Mouse (Mus musculus) midbrain, embryonic 11.5 days (tissue): ENCODE data around the gene Nkain2. TPM values are rescaled to one million over a fixed set of nuclear protein-coding genes. Genes with fewer than 3 reads are reported as not detected.
A peak's percentile ranks its signal among the peaks of the same experiment; 100 is the strongest.

ENCODE experiments used
- ATAC-seq: fragments of 200-750 bp; cut with Nextera tagmentation; 2 replicates; pipeline ENCODE4 v1.8.0; 2017; ENCODE audit warnings: moderate TSS enrichment, moderate library complexity; ENCODE audit not compliant: low FRiP score
- DNase-seq: peaks from one replicate; pipeline ENCODE4 v3.0.0; 2015; ENCODE audit warnings: low spot score; ENCODE audit errors: missing footprints
- H3K27ac ChIP-seq: fragments of 300-500 bp; sonication (generic); 2 replicates; pipeline ENCODE4 v1.5.1; 2014; ENCODE audit warnings: low read depth, low read length
- H3K27me3 ChIP-seq: fragments of 300-500 bp; sonication (generic); 2 replicates; pipeline ENCODE4 v1.6.1; 2014; ENCODE audit warnings: mild to moderate bottlenecking, low read length, moderate library complexity, mixed read lengths; ENCODE audit not compliant: control insufficient read depth, insufficient read depth
- H3K36me3 ChIP-seq: fragments of 300-500 bp; sonication (generic); 2 replicates; pipeline ENCODE4 v1.6.1; 2014; ENCODE audit warnings: mild to moderate bottlenecking, low read length, moderate library complexity, mixed read lengths; ENCODE audit not compliant: control insufficient read depth, insufficient read depth
- H3K4me1 ChIP-seq: fragments of 300-500 bp; sonication (generic); 2 replicates; pipeline ENCODE4 v1.6.1; 2014; ENCODE audit warnings: low read length; ENCODE audit not compliant: control insufficient read depth, insufficient read depth
- H3K4me2 ChIP-seq: fragments of 300-500 bp; sonication (generic); 2 replicates; pipeline ENCODE4 v1.6.1; 2014; ENCODE audit warnings: mild to moderate bottlenecking, moderate library complexity
- H3K4me3 ChIP-seq: fragments of 300-500 bp; sonication (generic); 2 replicates; pipeline ENCODE4 v1.5.1; 2014; ENCODE audit warnings: low read depth, low read length
- H3K9ac ChIP-seq: fragments of 300-500 bp; sonication (generic); 2 replicates; pipeline ENCODE4 v1.6.1; 2014; ENCODE audit warnings: low read length
- H3K9me3 ChIP-seq: fragments of 300-500 bp; sonication (generic); 2 replicates; pipeline ENCODE4 v1.6.1; 2016; ENCODE audit warnings: low read length; ENCODE audit not compliant: control insufficient read depth
- WGBS: fragments of 180-500 bp; shearing (Covaris S2); extraction: QIAGEN DNeasy Blood & Tissue Kit; methylation state at CpG from one replicate; pipeline ENCODE4 v1.1.7; 2014; 5-methylcytosine and 5-hydroxymethylcytosine counted together
- polyA plus RNA-seq: library from polyadenylated mRNA; unstranded; fragments of >200 nt; fragmentation: Nextera tagmentation; extraction: Ambion mirVana; gene quantifications from 2 replicates; pipeline ENCODE4 v1.2.1, GENCODE M21; 2014

Nkain2 gene
- polyA plus RNA-seq, 1 experiment from 2014 or later, result 1.2 TPM

DNA sequence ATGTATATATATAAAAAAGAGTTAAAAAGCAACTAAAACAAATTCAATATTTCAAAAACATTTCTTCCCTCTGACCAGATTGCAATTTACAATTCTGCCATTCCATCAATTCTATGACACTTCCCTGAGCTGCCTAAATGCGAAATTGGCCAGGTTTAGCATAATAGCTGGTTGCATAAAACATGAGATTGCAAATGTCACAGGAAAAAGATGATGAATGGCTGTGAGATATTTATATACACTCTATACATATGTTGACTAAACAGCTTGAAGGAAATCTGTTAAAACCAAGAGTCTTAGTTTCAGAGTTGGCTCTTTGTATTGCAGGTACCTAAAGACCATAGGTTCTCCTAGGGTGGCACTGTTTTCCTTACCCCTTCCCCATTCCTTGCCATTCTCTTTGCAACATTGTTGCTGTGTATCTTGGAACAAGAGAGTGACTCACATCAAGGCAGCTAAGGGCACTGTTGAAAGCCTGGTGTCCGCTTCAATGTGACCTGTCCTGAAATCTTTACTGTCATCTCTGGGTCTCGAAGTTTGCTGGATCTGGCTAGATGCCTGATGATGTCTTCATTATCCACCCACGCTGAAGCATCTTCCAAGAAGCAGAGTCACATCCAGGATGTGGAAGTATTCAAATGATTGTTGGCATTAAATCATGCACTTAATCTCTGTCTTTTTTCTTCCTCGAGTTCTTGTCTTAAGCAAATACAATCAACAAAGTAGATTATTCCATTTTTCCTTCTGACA is 837.5 kb downstream of the Nkain2 start:
- WGBS, result 86% methylated on average over 5 of the region's 5 CpGs
- Histone ChIP-seq H3K27me3 (no peaks in the 10 kb centered on the region), H3K4me2 (no peak overlapping the region), H3K27ac (no peak overlapping the region), H3K9me3 (no peaks in the 10 kb centered on the region), H3K4me3 (no peak overlapping the region), H3K4me1 (no peaks in the 10 kb centered on the region), H3K9ac (no peak overlapping the region), H3K36me3 (no peaks in the 10 kb centered on the region)
- no peak for DNase-seq
- no peak for ATAC-seq

DNA sequence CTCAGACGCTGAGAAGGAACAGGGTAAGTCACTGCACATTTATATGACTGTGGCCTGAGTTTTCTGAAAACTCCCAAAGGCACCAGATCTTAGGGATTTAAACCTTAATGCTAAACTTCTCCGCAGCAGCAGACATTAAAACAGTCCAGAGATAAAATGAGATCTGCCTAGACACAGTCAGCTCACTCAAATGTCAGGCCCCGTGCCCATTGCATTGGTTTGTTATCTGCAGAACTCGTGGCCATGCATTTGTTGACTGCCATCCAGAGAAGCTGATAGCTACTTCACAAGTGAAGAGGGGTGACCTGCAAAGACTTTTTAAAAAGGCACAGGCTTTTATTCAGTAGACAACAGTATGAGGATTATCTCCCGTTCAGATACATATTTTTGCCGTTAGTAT is 838.2 kb downstream of the Nkain2 start:
- no peak overlapping the region for H3K27ac ChIP-seq
- ATAC-seq (no peak), DNase-seq (no peak)
- no peaks in the 10 kb centered on the region for H3K4me1 ChIP-seq
- 85% methylated on average over 6 of the region's 6 CpGs for WGBS
- no peak overlapping the region for H3K4me3 ChIP-seq
- H3K4me2 ChIP-seq, result no peak overlapping the region
- no peak overlapping the region for H3K9ac ChIP-seq
- H3K27me3 ChIP-seq, result no peaks in the 10 kb centered on the region
- H3K9me3 ChIP-seq, result no peaks in the 10 kb centered on the region
- no peaks in the 10 kb centered on the region for H3K36me3 ChIP-seq

DNA sequence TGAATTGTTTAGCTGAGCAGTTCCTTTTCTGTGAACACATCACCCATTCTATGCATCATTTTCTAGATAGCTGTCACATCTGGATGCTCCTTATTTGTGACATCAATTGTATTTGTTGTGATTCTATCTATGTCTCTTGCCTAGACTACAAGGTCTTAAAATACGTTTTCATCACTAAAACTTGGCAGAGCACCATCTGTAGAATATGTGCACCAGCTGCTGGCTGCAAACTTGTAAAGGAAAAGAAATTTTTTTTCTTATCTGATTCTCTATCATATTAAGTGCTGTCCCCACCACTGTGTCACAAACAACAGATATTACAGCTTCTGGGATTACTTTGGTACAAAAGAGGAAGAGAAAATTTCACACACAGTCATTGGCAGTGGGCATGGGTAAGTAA is 860.3 kb downstream of the Nkain2 start:
- no peaks in the 10 kb centered on the region for H3K36me3 ChIP-seq
- H3K4me2 ChIP-seq, result no peak overlapping the region
- H3K27ac ChIP-seq, result no peak overlapping the region
- H3K9me3 ChIP-seq, result no peaks in the 10 kb centered on the region
- ATAC-seq (no peak), DNase-seq (no peak)
- 70% methylated on average over 1 of the region's 1 CpGs for WGBS
- H3K27me3 ChIP-seq, result no peaks in the 10 kb centered on the region
- no peak overlapping the region for H3K4me3 ChIP-seq
- no peak overlapping the region for H3K9ac ChIP-seq
- H3K4me1 ChIP-seq, result no peaks in the 10 kb centered on the region

DNA sequence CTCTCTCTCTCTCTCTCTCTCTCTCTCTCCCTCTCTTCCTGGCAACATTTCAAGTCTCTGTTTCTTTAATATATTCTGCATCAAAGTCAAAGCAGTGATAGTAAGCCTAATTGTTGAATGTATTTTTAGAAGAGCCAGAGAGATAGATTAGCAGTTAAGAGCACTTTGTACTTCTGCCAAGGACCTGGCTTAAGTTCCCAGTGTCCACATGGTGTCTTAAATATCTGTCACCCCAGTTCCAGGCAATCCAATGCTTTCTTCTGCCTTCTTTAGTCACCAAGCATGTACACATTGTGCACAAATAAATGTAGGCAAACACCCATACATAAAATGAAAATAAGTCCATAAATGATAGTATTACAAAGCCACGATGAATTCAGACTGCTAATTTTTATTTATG is 871.9 kb downstream of the Nkain2 start:
- no peak overlapping the region for H3K27ac ChIP-seq
- H3K9me3 ChIP-seq, result no peaks in the 10 kb centered on the region
- ATAC-seq (no peak), DNase-seq (no peak)
- no peaks in the 10 kb centered on the region for H3K27me3 ChIP-seq
- 84% methylated on average over 1 of the region's 1 CpGs for WGBS
- H3K36me3 ChIP-seq, result no peaks in the 10 kb centered on the region
- H3K4me1 ChIP-seq, result no peaks in the 10 kb centered on the region
- H3K4me2 ChIP-seq, result no peak overlapping the region
- H3K9ac ChIP-seq, result no peak overlapping the region
- H3K4me3 ChIP-seq, result no peak overlapping the region

DNA sequence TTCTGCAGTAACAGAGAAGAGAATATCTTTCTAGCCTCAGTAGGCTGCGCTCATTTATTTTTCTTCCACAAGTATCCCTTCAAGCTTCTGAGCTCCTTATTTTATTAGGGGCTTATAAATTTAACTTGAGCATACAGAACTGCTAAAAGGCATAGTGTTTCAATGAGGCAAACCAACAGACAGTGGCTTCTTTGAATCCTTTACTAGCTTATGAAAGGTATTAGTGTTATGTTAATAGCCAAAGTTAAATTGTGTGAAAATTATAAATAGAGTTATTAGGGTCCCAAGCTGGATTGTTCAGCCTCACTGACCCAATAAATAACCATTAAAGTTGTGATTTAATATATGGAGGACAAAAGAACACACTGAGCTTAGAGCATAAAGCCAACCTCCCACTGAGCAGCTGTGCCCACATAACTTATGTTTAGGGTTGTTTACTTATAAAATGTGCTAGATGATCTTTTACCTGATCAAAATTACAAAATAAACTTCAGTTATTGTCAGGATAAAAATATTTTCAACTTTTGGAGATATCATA is 889.0 kb downstream of the Nkain2 start:
- H3K4me3 ChIP-seq, result no peak overlapping the region
- H3K36me3 ChIP-seq, result no peaks in the 10 kb centered on the region
- no peaks in the 10 kb centered on the region for H3K4me1 ChIP-seq
- H3K4me2 ChIP-seq, result no peak overlapping the region
- no peak overlapping the region for H3K9ac ChIP-seq
- H3K27me3 ChIP-seq, result no peaks in the 10 kb centered on the region
- DNase-seq (no peak), ATAC-seq (no peak)
- H3K9me3 ChIP-seq, result no peaks in the 10 kb centered on the region
- no peak overlapping the region for H3K27ac ChIP-seq
- WGBS, result 95% methylated on average over 1 of the region's 1 CpGs

DNA sequence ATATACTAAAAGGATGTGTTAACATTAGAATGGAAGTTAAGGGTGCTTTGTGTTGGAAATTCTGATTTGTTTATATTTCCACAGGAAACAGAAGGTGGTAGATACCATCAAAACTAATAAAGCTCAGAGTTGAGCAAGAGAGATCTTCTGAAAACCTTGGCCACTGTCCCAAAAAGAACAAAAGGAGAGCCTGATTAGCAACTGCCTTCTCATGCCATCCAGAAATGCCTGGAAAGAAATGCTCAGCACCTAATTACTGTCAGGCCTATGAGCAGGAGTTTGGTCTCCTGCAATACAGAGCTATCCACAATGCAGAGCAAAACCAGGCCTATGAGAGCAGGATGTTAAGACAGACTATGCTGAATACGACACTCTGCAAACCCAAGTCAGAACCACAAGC is 897.1 kb downstream of the Nkain2 start:
- DNase-seq (no peak), ATAC-seq (no peak)
- H3K36me3 ChIP-seq, result no peaks in the 10 kb centered on the region
- no peak overlapping the region for H3K27ac ChIP-seq
- WGBS, result 91% methylated on average over 1 of the region's 1 CpGs
- H3K4me3 ChIP-seq, result no peak overlapping the region
- no peaks in the 10 kb centered on the region for H3K9me3 ChIP-seq
- no peaks in the 10 kb centered on the region for H3K4me1 ChIP-seq
- no peak overlapping the region for H3K4me2 ChIP-seq
- no peak overlapping the region for H3K9ac ChIP-seq
- H3K27me3 ChIP-seq, result no peaks in the 10 kb centered on the region

DNA sequence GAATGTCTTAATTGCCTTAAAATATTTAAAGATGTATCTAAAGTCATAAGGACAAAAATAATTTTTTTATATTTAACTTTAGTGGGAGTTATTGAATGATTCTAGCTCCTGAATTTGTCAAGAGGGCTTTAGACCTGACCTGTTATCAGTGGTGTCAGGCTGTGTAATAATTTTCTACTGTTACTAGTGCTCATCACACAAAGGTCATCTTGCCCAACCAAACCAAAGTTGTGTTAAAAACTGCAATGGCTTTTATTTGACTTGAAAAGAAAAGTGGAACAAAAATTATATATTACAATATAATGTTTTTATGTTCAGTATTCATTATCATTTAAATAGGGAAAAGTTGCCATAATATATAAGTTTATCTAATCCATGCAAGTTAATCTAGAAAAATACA is 911.9 kb downstream of the Nkain2 start:
- no peak for ATAC-seq
- DNase-seq, result no peak
- no peaks in the 10 kb centered on the region for H3K9me3 ChIP-seq

DNA sequence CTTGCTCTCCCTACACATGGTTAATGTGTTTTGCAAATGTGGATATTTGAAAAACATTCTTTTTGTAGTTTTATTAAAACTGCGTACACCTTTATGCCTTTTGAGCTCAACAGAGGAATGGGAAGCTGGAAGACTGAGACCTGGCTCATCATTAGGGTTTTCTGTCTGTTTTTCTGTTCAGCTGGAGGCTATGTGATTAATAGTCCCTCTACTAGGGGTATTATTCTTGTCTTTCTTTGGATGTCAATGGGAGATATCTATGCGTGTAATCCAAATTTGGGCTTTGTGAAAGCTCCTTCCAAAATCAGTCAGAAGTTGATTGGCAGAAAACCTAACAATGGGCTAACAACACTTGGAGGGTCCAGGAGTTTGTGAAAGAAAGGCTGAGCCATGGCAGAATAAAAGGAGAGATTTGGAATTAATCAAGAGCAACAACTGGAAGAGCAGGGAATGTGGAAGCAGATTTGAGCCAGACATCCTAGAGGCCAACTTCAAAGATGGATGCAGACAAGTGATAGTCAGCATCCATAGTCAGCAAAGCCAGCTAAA is 943.0 kb downstream of the Nkain2 start:
- no peak overlapping the region for H3K4me3 ChIP-seq
- no peaks in the 10 kb centered on the region for H3K27me3 ChIP-seq
- DNase-seq (peak; percentile 89), ATAC-seq (peak; percentile 61; the same call in 1 of the 2 replicates)
- no peaks in the 10 kb centered on the region for H3K36me3 ChIP-seq
- no peaks in the 10 kb centered on the region for H3K9me3 ChIP-seq
- WGBS, result 39% methylated on average over 2 of the region's 2 CpGs
- 0 out of 2 replicates have a peak, but pooled peaks cover 2% of the 10 kb centered on the region for H3K4me1 ChIP-seq
- H3K9ac ChIP-seq, result no peak overlapping the region
- H3K4me2 ChIP-seq, result no peak overlapping the region
- H3K27ac ChIP-seq, result no peak overlapping the region

More for the DNA sequence above, 911.9 kb downstream of the Nkain2 start:
- Histone ChIP-seq H3K27me3 (no peaks in the 10 kb centered on the region), H3K4me2 (no peak overlapping the region), H3K4me3 (no peak overlapping the region), H3K36me3 (no peaks in the 10 kb centered on the region), H3K4me1 (no peaks in the 10 kb centered on the region), H3K27ac (no peak overlapping the region), H3K9ac (no peak overlapping the region)

DNA sequence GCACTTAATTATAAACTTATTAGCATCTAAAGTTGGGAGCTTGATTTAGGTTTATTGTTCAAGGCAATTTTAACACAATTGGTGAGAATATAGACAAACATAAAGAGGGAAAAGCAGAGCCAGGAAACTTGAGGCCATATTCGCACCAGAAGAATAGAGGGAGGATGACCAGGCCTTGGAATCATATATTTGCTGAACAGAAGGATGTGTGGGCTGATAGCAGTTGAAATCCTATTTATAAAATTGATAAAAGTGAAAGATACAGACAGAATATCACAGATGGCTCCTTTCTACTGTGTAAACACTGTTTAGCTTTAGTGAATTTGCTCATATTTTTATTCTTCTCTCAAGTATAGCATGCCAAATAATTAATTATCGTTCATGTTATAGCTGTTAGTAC is 958.3 kb downstream of the Nkain2 start:
- no peaks in the 10 kb centered on the region for H3K36me3 ChIP-seq
- no peak overlapping the region for H3K9ac ChIP-seq
- WGBS, result 95% methylated on average over 2 of the region's 2 CpGs
- no peak overlapping the region for H3K27ac ChIP-seq
- H3K4me1 ChIP-seq, result no peaks in the 10 kb centered on the region
- H3K4me2 ChIP-seq, result no peak overlapping the region
- DNase-seq (no peak), ATAC-seq (no peak)
- no peaks in the 10 kb centered on the region for H3K9me3 ChIP-seq
- no peak overlapping the region for H3K4me3 ChIP-seq
- H3K27me3 ChIP-seq, result no peaks in the 10 kb centered on the region
